Mouse (Mus musculus) brain, embryonic 14.5 days (tissue): Measurements from ENCODE around the gene Etfa.

Source experiments
- CTCF ChIP-seq: fragments of 200-500 bp; IDR thresholded peaks from 2 replicates; pipeline ENCODE4 v1.5.1; 2012; ENCODE audit warnings: inconsistent platforms, mild to moderate bottlenecking, moderate library complexity, borderline replicate concordance; ENCODE audit not compliant: insufficient read depth, insufficient read length; ENCODE audit errors: extremely low read depth
- POLR2A ChIP-seq: fragments of 200-500 bp; IDR thresholded peaks from 2 replicates; pipeline ENCODE4 v1.6.1; 2012; ENCODE audit warnings: mild to moderate bottlenecking, inconsistent platforms, borderline replicate concordance; ENCODE audit not compliant: poor library complexity, insufficient read depth, insufficient read length, severe bottlenecking; ENCODE audit errors: extremely low read depth

GRCm38 (mm10) chr9:55450035-55450434, 62.0 kb downstream of the Etfa start:
- TF ChIP-seq POLR2A (no peak), CTCF (no peak)
